Mouse (Mus musculus): ENCODE measurements around the gene Fntb.

The Fntb gene

DNA sequence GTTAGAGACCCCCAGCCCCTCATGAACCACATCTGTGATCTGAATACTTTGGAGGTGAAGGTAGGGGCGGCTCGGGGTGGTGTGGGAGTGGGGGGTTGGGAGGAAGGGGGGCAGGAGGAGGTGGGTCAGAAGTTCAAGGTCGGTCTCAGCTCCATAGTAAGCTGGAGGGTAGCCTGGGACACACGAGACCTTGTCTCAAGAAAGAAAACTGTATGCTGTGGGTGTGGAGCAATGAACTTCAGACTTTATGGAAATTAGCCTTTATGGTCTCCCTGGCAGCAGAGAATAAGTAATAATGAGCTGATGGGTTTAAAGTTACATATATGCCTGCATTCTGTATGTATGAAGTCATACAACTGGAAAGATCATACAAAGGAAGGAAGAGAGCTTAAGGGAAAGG, 119.7 kb downstream of the Fntb start:
- no peak for DNase-seq (ENCODE audit: low read depth in 2 of 2, low spot score in 2 of 2)

- DNase-seq (ENCODE audit: low read depth in 2 of 2, low spot score in 2 of 2) = peak; percentile 51 to 59
Observed at GRCm38 (mm10) chr12:76886826-76887225, 121.4 kb downstream of the Fntb start.

GRCm38 (mm10) chr12:76887941-76888340, 122.6 kb downstream of the Fntb start:
- no peak for DNase-seq (ENCODE audit: low read depth in 2 of 2, low spot score in 2 of 2)

DNA sequence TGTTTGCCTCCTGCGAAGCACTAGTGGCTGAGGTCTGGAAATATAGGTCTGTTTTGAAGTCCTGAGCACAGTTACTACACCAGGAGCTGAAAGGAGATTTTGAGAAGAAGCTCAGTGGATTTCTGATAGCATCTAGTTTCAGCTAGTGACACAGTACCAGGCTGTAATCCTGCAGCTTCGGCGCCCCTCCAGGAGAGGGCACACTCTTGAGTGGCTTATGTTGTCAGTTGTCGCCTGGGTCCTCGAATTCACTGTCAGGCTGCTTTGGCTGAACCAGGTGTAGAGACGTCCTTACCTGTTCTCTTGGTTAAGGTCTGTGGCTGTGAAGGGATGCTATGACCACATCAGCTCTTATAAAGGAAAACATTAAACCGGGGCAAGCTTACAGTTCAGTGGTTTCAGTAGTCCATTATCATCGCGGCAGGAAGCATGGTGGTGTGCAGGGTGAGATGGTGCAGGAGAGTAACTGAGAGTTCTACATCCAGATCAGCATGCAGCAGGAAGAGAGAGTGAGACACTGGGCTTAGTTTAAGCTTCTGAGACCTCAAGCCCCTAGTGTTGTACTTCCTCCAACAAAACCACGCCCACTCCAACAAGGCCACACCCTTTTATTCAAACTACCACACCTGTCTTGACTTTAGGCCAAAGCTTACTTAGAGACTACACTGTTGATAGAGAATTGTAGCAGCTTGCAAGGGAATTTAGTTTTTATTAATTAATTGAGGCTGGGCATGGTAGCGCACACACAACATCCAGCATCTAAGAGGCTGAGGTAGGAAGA, 124.2 kb downstream of the Fntb start:
- peak in 1 of 2 experiments; percentile 33 for DNase-seq (ENCODE audit: low read depth in 2 of 2, low spot score in 2 of 2)

GRCm38 (mm10) chr12:76891160-76891559, 125.8 kb downstream of the Fntb start:
- no peak for DNase-seq (ENCODE audit: low read depth in 2 of 2, low spot score in 2 of 2)

- no peak for DNase-seq (ENCODE audit: low read depth in 2 of 2, low spot score in 2 of 2)
Observed at GRCm38 (mm10) chr12:76892910-76893695, 127.7 kb downstream of the Fntb start.

DNA sequence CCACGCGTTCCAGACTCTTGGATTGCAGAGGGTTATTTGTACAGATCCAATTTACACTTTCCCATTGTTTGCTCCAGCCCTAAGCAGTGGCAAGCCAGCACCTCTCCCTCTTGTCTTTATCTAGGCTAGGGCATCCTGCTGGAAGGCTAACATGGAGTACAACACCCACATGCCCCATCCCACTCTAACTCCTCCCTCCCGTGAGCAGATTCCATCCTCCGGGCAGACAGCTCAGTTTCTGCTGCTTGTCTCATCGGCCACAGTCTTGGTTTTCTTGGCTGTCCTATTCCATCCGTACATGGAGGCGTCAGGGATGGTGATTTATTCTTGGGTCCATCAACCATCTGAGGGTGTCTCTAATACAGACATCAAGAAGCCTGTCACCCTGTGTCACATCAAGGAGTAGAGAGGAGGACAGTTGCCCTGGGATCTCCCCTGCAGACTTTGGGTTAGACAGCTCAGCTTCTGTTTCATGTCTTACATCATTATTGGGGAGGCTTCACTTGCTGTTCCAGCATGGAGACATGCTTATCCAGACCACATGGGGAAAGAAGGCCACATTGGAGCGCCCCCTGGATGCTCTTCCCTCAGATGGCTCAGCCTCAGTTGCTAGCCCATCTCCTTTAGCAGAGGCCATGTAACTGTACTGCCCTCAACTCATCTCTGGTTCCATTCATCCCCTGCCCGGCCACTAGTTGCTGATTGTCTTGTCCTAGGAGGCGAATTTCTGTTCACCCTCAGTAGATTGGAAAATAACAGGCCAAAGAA, 129.6 kb downstream of the Fntb start:
- no peak for DNase-seq (ENCODE audit: low read depth in 2 of 2, low spot score in 2 of 2)

DNA sequence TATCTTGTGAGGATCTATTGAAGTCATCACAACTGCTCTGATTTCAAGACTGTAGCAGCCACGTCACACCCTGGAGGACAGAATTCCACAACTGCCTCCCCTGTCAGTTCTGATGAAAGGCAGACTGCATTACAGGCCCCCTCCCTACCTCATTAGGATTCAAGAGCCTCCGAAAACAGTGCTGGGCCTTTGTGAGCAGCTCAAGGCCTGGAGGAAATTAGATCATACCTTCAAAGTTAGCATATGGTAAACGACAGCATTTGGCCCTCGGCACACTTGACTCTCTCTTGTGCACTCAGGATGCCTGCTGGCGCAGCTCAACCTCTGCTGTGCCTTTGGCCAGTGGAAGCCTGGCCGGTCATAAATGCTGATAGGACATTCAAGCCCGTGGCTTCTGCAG, 130.4 kb downstream of the Fntb start:
- DNase-seq (ENCODE audit: low read depth in 2 of 2, low spot score in 2 of 2) = no peak

DNA sequence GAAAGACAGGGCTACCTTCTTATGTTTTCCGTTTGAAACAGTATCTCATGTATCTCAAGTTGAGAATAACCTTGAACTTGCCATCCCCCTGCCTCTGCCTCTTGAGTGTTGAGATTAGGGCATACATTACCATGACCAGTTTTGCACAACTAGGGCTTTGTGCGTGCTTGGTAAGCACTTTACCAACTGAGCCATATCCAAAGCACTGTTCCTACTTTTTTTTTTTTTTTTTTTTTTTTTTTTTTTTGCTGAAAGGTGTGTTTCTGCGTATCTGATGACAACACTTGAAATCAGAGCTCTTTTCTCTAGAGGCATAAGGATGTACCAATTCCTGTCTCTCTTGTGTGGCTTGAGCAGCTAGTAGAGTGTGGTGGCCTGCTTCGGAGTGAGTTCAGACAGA, 131.2 kb downstream of the Fntb start:
- DNase-seq (ENCODE audit: low read depth in 2 of 2, low spot score in 2 of 2) = no peak

- DNase-seq (ENCODE audit: low read depth in 2 of 2, low spot score in 2 of 2) = no peak
Observed at GRCm38 (mm10) chr12:76897006-76897405, 131.6 kb downstream of the Fntb start.

- no peak for DNase-seq (ENCODE audit: low read depth in 2 of 2, low spot score in 2 of 2)
Observed at GRCm38 (mm10) chr12:76898141-76898540, 132.8 kb downstream of the Fntb start.

DNA sequence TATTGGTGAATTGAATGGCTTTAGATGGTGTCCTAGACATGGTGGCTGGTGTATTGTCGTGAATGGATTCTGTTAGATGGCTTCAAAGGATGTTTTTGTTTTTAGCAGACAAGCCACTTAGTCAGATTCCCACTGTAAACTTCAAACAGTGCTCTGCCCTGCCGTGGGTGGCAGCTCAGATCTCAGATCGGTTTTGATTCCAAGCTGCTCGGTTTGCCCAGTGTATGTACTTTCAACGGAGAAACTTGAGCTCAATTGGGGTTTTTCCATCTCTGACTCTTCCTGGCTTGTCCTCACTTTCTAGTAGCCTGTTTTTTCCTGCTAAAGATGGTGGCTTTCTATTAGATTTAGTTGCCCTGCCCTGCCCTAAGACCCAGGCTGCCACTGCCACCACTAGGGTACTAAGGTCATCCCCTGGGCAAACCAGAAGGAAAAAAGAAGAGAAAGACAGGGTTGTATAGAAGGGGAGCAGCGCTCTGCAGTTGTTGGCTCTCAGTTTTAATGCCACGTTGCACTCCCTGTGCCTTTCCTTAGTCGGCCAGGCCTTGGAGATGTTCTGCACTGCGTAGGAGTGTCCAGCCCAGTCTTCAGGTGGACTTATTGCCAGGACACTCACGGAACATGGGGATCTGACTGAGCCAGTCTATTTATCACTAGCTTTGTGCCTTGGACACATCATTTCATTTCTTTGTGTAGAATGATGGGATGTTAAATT, 134.0 kb downstream of the Fntb start:
- peak in 1 of 2 experiments; percentile 21 for DNase-seq (ENCODE audit: low read depth in 2 of 2, low spot score in 2 of 2)

- DNase-seq (ENCODE audit: low read depth in 2 of 2, low spot score in 2 of 2) = no peak
Observed at GRCm38 (mm10) chr12:76901508-76902294, 136.3 kb downstream of the Fntb start.

DNA sequence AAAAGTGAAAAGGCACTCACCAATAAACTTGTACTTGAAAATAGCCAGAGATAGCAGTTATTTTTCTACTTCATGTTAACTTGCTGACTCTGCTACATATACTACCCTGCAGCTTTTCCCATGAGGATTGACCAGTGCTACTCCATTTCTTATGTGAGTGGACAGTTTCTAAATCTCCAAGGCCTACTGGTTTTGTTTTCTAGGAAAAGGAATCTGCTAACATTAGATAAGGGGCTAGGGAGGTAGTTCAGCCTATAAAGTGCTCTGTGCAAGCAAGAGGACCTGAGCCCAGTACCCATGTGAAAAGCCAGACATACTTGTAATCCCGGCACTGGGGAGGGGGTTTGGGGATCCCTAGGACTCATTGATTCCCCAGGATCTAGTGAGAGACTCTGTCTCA, 140.9 kb downstream of the Fntb start:
- no peak for DNase-seq (ENCODE audit: low read depth in 2 of 2, low spot score in 2 of 2)

GRCm38 (mm10) chr12:76909218-76909617, 143.8 kb downstream of the Fntb start:
- no peak for DNase-seq (ENCODE audit: low read depth in 2 of 2, low spot score in 2 of 2)

- DNase-seq (ENCODE audit: low read depth in 2 of 2, low spot score in 2 of 2) = no peak
Observed at GRCm38 (mm10) chr12:76910258-76910940, 145.0 kb downstream of the Fntb start.

DNA sequence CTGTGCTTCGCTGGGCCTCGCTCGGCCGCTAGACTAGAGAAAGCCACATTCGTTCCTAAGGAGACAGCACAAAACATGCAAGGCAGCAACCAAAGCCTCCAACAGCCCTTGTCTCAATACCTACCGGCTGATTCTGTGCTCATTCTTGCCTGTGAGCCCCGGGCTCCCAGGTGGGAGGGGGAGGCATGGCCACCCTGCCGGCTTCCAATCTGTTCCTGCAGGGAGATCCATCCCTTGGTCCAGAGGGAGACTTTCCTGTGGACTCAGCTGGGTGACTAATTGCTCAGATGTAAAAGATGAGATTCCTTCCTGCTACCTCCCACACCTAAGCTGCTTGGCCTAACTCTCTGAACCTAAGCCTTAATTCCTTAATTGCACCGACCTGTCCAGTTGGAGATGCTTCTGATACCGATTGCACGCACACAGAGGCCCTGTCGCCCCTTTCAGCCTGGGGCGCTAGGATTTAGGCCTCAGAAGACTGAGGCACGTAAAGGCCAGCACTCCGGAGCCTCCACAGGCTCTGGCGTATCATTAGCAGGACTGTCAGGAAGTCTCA, 145.9 kb downstream of the Fntb start:
- DNase-seq (ENCODE audit: low read depth in 2 of 2, low spot score in 2 of 2) = no peak

GRCm38 (mm10) chr12:76912193-76912592, 146.8 kb downstream of the Fntb start:
- no peak for DNase-seq (ENCODE audit: low read depth in 2 of 2, low spot score in 2 of 2)

DNA sequence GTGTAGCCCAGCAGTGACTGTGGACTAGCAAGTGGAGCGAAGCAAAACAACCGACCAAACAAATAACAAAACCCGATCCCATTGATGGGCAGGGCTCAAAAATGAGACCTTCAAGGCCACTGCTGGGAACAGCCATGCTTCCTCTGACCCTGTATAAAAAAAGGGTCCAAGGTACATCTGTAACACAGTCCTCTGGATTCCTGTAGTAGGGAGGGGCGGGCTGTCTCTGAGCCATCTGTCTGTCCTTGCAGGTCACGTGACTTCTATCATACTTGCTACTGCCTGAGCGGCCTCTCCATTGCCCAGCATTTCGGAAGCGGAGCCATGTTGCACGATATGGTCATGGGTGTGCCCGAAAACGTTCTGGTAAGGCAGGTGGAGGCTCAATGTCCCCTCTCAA, 150.8 kb downstream of the Fntb start:
- no peak for DNase-seq (ENCODE audit: low read depth in 2 of 2, low spot score in 2 of 2)

Measured in CD8-positive naive resting alpha-beta T cell, adult 2 months (primary cell).